Mouse (Mus musculus) spleen, postnatal 10 days (tissue): ENCODE measurements around the gene Spaca9.
A peak's percentile ranks its signal among the peaks of the same experiment; 100 is the strongest.

Source experiments
- DNase-seq, 2 experiments: peaks; one replicate each; pipeline ENCODE4 v3.0.0; 2021 to 2022; ENCODE audit warnings: low spot score in 2 of 2

Spaca9 gene

DNA sequence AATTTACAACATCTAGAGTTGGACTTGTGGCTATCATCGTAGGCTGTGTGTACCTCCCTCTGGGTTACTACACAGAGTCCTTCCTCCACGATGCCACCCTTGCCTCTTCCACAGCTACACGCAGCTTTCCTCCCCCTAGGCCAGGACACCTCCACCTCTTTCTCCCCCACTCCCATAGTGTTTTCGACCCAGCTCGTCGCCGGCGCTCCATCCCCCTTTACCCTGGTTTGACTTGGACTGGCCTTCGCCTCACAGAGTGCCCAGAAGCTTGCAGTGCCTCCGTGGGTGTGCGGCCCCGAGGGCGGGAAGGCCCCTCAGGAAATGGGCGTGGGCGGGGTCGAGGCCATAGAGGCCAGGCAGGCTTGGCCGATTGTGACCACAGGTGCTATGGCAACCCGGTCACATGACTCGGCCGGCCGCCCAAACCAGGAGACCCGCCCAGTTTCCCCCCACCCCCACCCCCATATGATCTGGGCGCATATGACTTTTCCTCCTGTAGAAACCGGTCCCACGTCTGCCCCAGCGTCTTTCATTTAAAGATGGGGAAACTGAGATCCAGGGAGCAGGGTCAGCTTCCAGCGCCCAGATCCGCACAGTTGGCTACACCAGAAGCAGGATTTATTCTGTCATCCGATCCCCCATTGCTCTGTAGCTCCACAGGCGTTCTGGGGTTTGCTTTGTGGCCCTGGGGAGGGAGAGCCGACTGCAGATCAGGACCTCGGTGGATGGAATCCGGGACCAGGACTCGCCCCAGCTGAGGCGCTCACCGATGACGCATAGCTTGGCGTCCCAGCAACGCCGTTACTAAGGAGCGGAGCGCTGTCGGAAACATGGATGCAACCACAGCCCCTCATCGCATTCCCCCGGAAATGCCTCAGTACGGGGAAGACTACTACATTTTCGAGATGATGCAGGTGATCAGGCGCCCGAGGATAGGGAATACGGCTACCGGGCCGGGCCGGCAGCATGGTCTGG, at the start of gene Spaca9, which contains the start of gene Ak8:
Spaca9 (minus strand) TSS at position 367 of the 975 bp plus-strand sequence.
Ak8 (plus strand) TSS at position 804 of the 975 bp plus-strand sequence.
- peak; percentile 41 to 71 for DNase-seq

DNA sequence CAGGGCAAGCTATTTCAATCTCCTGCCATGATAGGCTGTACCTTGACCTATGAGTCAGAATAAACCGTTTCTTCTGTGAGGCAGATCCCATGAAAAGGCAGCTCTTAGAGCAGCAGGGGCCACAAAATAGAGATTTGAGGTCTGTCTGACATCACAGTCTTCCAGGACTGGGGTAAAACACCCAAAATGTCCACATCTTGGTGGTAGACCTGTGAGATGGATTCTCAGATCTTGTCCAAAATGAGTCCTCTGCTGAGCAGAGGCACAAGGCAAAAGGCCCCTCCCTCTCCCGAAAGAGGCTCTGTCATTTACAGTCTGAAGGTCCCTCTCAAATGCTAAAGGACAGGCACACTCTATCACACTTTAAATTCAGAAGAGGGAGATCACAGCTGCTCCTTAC, 48.2 kb upstream of the Spaca9 start:
- DNase-seq: no peak

DNA sequence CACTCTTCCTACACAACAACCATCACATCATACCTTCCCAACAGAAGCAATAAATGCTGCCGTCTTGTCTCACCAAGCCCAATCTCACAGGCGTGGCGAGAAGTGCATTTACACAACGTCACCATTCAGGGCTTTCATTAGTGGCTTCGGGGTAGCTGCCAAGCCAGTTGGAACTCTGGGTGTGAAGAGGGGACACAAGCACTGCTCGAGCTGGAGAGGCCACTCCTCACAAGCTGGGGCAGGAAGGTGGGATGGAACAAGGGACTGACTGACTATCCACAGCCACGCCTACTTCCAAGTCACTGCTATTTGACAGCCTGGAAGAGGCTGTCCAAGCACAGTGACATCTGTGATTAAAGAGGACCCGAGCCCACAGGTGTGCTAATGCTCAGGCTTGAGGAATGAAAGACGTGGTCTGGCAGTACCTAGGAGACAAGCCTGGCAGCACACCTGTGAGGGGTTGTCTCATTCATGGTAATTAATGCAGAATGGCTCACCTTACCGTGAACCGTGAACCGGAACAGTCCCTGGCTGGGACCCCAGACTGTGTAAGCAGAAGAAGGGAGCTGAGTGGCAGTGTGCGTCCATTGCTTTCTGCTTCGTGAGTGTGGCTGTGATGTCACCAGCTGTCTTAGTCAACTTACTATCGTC, 47.3 kb upstream of the Spaca9 start:
- DNase-seq: no peak

DNA sequence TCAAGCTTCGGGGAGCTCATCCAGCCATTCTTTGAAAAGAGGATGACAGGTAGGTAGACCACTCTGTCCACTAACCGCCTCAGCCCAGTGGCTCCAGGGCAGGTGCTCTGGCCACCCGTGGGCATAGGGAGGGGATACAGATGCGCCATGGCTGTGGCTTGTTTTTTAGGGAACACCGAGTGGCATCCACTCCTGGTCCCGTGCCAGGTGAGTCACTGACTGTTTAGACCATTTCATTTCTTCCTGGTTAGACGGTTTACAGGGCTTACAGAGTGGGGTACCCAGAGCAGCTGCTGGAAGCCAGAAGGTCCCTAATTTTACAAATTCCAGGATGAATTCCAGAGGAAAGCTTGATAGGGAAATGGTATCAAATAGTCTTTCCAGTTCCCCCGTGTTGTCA, 43.2 kb upstream of the Spaca9 start:
- no peak for DNase-seq

DNA sequence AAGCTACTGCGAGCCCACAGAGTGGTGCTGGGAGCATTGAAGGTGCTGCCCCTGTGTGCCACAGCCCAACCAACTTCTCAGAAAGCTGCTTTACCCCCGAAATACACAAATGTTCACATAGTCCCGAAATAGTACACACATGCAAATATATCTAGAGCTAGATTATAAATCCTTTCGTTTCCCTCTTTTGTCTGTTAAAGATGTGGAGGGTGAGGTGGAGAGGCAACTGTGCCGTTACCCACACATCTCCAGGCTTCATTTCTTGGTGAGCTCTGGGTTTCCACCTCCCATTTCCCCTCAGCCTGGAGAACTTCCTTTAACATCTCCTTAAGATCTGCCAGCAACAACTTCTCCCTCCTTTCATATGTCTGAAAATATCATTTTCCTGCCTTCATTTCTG, 40.6 kb upstream of the Spaca9 start:
- DNase-seq: no peak

DNA sequence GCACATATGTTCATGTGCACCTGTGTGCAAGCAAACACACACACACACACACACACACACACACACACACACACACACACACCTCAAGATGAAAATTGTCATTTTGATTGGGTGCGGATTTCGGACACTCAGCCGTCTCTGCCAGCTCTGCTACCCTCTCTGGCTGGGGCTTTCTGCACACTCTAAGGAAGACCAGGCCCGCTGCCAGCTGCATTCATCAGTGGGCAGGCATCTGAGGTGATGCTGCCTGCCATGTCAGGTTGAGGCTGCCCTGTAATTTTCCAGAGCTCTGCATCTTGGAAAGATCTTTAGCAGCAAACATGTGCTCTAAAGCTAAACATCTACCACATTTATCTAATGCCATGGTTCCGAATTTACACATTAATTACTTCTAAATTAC, 37.6 kb upstream of the Spaca9 start:
- DNase-seq: no peak

DNA sequence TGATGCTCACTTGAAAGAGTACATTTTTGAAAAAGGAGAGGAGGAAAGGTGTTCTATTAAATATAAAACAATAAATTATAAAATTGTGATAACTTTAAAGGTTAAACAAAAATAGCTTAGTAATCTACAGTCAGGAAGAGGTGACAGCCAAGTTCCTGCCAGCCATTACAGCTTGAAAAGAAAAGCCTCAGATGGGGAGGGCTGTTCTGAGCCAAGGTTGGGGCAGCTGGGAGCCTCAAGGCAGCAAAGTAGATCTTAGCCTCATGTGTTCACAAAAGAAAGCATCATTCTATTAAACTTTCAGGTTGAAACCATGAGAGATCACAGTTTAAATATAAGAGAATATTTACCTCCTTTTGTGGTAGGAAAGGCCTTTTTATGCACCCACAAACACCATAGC, 31.1 kb upstream of the Spaca9 start:
- DNase-seq: no peak

DNA sequence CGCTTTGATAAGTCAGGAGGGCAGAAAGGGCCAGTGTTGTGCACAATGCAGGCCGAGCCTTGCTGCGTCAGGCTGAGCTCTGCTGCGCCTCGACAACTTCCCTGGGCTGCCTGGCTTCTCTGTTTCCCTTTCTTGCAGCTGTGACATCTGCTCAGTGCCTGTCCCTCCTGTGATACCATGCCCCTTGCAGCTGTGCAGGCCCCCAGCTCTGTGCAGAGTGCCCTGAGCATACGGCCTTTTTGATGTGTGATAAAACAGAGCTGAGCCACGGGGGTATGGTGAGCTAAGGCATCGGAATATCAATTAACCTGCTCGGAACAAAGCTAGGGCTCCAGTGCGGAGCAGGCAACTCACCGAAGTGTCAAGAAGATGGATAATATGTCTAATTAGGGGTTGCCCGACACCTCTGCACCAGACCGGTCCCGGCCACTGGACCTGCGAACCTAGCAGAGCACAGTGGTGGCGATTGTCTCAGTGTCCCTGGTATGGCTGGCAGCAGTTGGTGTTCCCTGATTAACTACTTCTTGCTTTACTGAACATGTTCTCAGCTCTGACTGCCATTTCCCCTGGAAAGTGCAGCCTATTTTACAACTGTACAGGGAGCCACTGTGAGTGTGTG, 28.4 kb upstream of the Spaca9 start:
- DNase-seq: no peak

DNA sequence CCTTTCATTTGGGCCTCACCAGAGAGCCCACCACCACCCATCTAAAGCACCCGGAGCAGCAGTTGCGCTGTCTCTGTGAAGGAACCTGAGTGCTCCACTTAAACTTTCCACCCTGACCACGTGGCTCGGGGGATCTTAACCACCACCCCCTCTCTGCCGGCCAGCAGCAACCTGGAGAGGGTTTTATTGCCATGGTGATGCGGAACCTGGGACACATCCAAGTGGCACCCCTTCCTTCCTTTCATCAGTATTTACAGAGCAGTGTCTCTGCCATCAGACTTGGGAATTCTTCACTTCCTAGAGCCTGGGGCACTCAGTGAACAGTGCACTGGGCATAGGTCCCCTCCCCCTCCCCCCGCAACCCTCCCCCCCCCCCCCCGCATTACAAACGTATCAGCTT, 24.4 kb upstream of the Spaca9 start:
- DNase-seq: no peak

DNA sequence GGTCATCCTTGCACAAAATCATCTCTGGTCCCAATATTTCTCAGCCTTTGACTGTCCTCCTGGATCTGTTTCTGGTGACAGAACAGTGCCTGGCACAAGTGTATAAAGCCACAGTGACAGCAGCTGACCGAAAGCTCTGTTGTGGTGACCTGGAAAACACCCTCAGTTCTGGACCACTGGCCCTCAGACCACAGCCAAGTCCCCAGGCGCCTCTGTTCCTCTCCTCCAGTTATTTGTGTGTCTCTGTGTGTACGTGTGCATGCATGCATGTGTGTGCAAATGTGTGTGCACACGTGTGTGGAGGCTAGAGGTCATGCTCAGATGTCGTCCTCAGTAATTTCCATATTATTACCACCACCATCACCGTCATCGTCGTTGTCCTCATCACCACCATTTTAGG, 22.9 kb upstream of the Spaca9 start:
- DNase-seq: no peak

DNA sequence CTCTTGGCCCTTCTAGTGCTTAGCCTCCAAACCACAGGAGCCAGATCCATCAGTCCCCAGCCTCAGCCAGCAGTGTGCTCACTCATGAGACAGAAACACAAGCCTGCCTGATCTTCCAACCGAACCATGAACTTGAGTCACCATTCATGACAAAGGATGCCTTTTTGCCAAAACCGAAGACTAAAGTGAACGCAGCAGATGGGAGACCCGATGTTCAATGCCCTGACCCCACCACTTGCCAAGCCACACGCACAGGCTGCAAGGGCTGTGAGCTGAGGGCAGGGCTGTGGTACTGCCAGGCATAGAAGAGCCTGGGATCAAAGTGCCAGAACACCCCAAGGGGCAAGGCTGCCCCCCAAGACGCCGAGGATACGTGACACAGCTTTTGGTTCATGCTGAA, 13.5 kb upstream of the Spaca9 start:
- no peak for DNase-seq

DNA sequence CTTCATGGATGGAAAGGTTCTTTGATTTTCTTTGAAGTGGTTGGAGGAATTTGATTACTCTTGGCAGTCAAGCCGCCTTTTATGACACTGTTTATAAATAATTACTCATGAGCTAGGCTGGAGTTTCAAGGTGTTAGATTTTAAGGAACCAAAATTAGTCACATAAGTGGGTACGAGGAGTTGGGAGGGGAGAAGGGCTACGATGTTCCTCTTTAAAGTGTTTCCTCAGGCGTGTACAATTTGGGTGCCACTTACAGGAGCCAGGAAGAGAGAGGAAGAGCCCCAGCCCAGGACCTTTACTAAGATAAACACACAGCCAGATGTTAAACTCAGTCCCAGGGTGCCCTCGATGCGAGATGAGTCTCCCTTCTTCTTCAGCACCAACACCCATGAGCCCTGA, 7.3 kb upstream of the Spaca9 start:
- no peak for DNase-seq

DNA sequence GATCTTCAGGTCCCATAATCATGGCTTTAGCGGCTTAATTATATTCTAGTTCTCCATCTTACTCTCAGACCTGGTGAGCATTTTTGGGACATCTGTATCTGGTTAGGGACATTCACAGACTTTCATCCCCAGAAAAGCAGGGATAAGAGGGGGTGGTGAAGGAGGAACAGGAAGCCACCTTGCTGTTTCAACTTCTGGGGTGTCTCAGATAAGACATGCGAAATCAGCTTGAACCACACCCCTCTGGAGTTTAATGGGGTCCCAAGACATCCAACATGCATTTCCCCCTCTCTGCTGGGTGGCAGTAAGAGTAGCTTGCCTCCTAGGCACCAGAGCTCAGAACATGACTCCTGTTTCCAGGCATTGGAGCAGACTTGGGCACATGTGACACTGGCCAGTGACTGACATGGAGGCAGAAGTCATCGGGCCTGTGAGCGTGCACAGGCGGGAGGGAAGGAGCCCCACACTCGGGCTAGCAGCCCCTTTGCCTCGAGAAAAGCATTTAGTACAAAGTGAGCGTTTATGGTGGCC, 6.6 kb upstream of the Spaca9 start:
- DNase-seq: no peak

DNA sequence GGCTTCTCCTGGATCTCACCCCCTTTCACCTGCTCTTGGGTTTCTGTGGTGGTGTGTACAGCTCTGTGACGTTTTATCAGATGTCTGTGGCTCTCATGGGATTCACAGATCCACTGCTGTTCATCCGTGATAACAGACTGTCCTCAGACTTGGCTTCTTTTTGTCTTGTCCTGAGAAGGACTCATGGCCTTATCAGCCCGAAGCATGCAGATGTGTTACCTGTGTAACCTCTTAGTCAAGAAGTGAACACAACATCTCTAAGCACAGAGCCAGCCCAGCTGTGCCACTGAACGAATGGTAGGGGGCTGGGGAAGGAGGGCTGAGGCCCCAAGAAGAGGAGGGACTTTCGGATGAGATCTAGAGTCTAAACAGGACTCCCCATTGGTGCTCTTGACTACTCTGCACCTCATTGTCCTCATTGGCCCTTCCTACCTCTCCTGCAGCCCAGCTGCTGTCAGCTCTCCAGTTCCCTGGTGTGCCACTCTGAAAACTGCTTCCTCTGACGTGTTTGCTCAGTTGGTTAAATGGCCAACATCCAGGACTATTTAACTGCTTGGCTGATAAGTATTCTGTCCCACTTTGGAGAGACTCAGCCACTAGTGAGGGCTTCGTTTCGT, 2.2 kb upstream of the Spaca9 start:
- DNase-seq: no peak

DNA sequence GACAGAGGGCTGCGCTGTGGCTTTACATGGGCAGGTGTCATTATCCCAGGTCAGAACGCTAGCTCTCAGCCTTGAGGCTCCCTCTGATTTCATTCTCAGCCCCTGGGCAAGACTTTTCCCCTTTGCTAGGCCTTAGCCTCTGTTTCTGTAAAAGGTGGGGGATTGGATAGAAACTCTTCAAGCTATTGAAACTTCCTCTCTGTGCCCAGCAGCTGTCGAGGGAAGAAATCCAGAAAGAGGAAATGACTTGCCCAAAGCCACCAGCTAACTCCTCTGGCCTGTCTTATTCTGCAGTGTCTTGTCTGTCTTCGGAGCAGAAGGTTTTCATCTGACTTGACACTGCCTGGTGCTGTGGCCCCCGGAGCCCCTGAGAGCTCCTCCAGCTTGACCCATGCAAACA, 961 bp downstream of the Spaca9 start:
- peak; percentile 17 to 28 for DNase-seq

DNA sequence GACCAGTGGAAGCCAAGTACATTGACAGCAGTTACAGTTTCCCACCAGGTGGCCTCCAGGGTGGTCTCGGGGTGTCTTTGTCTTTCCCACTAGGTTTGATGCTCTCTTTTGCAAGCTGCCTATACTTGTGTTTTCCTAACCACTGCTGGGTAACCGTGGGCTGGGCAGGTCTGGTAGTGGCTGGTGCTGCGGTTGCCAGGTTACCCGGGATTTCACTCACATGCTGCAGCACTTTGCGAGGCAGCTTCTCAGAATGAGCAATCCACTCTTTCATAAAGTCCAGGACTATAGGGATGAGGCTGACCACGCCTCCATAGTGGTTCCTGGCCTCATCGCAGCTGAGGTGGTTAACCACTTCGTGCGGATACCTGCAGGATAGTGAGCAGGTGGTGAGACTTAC, 6.8 kb downstream of the Spaca9 start:
- no peak for DNase-seq

DNA sequence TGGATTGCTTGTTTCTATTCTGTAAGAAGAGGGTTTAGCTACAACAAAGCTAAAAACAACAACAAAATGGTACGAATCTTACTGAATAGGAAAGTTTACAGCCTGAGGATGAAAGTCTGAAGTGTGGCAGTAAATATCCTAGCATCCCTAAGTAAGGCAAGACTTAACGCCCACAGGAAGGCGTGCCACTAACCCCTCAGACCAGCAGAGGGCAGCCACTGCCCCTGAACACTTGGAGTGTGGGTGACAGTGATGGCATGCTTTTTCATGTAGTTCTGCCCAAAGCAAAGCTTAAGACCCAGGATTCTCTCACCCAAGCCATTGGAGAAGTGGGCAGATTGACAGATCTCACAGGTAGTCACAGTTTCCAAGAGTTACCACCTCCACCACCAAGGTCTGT, 11.1 kb downstream of the Spaca9 start:
- DNase-seq: peak in 1 of 2 experiments; percentile 56

DNA sequence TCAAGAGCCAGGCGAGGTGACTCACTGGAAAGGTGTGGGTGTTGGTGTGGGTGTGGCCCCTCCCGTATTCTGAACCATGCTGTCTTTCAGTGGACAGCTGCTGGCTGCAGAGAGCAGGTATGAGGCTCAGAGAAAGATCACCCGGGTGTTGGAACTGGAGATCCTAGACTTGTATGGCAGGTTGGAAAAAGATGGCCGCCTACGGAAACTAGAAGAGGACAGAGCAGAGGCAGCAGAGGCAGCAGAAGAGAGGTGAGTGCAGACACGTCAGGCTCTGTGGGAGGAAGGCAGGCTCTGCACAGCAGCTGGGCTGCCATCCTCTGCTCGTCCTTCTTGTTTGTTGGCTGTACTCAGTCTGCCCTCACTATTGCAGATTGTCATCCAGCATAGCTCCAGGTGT, 13.6 kb downstream of the Spaca9 start:
- no peak for DNase-seq

DNA sequence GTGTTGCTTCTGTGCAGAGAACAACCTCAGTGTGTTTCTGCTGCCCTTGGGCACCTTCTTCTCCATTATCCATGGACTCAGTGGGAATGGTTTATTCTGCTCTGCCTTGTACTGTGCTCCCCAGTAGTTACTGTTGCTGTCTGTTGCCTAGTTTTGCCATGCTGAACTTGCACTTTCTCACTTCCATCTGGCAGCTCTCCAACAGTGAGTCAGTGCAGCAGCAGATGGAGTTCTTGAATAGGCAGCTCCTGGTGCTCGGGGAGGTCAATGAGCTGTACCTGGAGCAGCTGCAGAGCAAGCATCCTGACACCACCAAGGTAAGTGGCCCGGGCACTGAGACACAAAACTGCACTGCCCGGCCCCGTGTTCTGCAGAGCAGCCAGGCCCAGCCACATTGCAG, 17.8 kb downstream of the Spaca9 start:
- DNase-seq: no peak

DNA sequence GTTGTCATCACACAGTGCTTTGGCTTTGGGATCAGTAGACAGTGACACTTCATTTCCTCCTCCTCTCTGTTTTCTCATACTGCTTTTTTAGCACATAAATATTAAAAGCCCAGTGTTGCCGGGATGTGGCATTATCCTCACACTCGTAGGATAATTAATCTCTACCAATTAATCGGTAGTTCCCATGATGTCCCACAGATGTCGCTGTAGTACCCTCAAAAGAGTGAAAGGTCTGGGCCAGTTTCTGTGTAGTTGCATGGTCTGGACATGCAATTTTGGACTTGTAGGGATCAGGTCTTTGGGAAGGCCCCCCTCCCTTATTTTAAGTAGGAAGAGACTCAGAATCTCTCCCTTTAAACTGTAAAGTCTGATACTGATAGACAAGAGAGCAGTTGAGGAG, 18.8 kb downstream of the Spaca9 start:
- peak in 1 of 2 experiments; percentile 53 for DNase-seq

DNA sequence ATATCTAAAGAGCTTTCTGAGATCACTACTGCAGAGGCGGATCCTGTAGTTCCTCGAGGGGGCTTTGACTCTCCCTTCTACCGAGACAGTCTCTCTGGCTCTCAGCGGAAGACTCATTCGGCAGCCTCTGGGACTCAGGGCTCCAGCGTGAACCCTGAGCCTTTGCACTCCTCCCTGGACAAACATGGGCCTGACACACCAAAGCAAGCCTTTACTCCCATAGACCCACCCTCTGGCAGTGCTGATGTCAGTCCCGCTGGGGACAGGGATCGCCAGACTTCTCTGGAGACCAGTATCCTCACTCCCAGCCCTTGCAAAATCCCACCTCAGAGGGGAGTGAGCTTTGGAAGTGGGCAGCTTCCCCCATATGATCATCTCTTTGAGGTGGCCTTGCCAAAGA, 23.5 kb downstream of the Spaca9 start:
- no peak for DNase-seq

DNA sequence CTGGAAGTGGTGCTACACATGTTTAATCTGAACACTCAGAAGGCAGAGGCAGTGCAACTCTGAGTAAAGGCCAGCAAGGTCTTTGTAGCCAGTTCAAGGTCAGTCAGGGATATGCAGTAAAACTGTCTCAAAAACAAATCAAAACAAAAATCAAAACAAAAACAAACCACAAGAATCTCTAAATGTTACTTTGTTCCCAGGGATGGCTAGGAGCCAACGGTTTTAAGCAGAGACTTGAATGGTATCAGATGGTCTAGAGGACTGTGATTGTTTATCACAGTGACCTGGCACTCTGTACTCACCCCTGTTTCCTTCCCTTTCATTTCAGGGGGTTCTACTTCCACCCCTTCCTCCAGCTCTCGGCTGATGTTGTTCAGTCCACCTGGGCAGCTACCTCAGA, 28.1 kb downstream of the Spaca9 start:
- no peak for DNase-seq
